Mouse (Mus musculus): ENCODE measurements around the gene Olfr547. TPM values are rescaled to one million over a fixed set of nuclear protein-coding genes. Genes with fewer than 3 reads are reported as not detected.

The Olfr547 gene
- not detected in 2 replicates for total RNA-seq (2014; fragmentation: Nextera tagmentation)
- not detected in 2 replicates for total RNA-seq (2017)

GRCm38 (mm10) chr7:102534449-102534848 lies at the start of gene Olfr547:
Gene Olfr547, plus strand, starts transcription at chr7:102534749.
- ATAC-seq (replicated peaks; ENCODE audit: poor library complexity, severe bottlenecking): no peak

GRCm38 (mm10) chr7:102484766-102485165 lies 49.8 kb upstream of the Olfr547 start:
- ATAC-seq (replicated peaks; ENCODE audit: poor library complexity, severe bottlenecking): peak; percentile 41

- no peak for ATAC-seq (replicated peaks; ENCODE audit: poor library complexity, severe bottlenecking)
Observed at GRCm38 (mm10) chr7:102486105-102486504, 48.4 kb upstream of the Olfr547 start.

GRCm38 (mm10) chr7:102488161-102488560 lies 46.4 kb upstream of the Olfr547 start, which contains the start of gene Olfr544:
Gene Olfr544, minus strand, starts transcription at chr7:102488313.
- no peak for ATAC-seq (replicated peaks; ENCODE audit: poor library complexity, severe bottlenecking)

- ATAC-seq (replicated peaks; ENCODE audit: poor library complexity, severe bottlenecking): peak; percentile 42
Observed at GRCm38 (mm10) chr7:102494416-102494815, 40.1 kb upstream of the Olfr547 start.

GRCm38 (mm10) chr7:102499473-102499872 lies 35.1 kb upstream of the Olfr547 start, which contains the start of gene Olfr545:
Gene Olfr545, minus strand, starts transcription at chr7:102499573.
- ATAC-seq (replicated peaks; ENCODE audit: poor library complexity, severe bottlenecking): no peak

- no peak for ATAC-seq (replicated peaks; ENCODE audit: poor library complexity, severe bottlenecking)
Observed at GRCm38 (mm10) chr7:102501986-102502385, 32.6 kb upstream of the Olfr547 start.

- peak; percentile 94 for ATAC-seq (replicated peaks; ENCODE audit: poor library complexity, severe bottlenecking)
Observed at GRCm38 (mm10) chr7:102506848-102507247, 27.7 kb upstream of the Olfr547 start.

GRCm38 (mm10) chr7:102508066-102508465 lies 26.5 kb upstream of the Olfr547 start:
- ATAC-seq (replicated peaks; ENCODE audit: poor library complexity, severe bottlenecking): no peak

GRCm38 (mm10) chr7:102508666-102509065 lies 25.9 kb upstream of the Olfr547 start:
- ATAC-seq (replicated peaks; ENCODE audit: poor library complexity, severe bottlenecking): no peak

GRCm38 (mm10) chr7:102509726-102510125 lies 24.8 kb upstream of the Olfr547 start:
- ATAC-seq (replicated peaks; ENCODE audit: poor library complexity, severe bottlenecking): no peak

- ATAC-seq (replicated peaks; ENCODE audit: poor library complexity, severe bottlenecking): peak; percentile 57
Observed at GRCm38 (mm10) chr7:102511927-102512326, 22.6 kb upstream of the Olfr547 start.

GRCm38 (mm10) chr7:102512814-102513435 lies 21.6 kb upstream of the Olfr547 start:
- peak; percentile 78 for ATAC-seq (replicated peaks; ENCODE audit: poor library complexity, severe bottlenecking)

- ATAC-seq (replicated peaks; ENCODE audit: poor library complexity, severe bottlenecking): peak; percentile 54
Observed at GRCm38 (mm10) chr7:102514144-102514543, 20.4 kb upstream of the Olfr547 start.

- ATAC-seq (replicated peaks; ENCODE audit: poor library complexity, severe bottlenecking): no peak
Observed at GRCm38 (mm10) chr7:102516261-102517050, 18.1 kb upstream of the Olfr547 start.

GRCm38 (mm10) chr7:102517051-102517335 lies 17.6 kb upstream of the Olfr547 start:
- no peak for ATAC-seq (replicated peaks; ENCODE audit: poor library complexity, severe bottlenecking)

- no peak for ATAC-seq (replicated peaks; ENCODE audit: poor library complexity, severe bottlenecking)
Observed at GRCm38 (mm10) chr7:102529052-102529451, 5.5 kb upstream of the Olfr547 start.

- ATAC-seq (replicated peaks; ENCODE audit: poor library complexity, severe bottlenecking): peak; percentile 42; the same call in 1 of the 2 replicates
Observed at GRCm38 (mm10) chr7:102540596-102540995, 6.0 kb downstream of the Olfr547 start, which contains the start of gene Olfr548-ps1. Gene Olfr548-ps1, plus strand, starts transcription at chr7:102540896.

- peak; percentile 44 for ATAC-seq (replicated peaks; ENCODE audit: poor library complexity, severe bottlenecking)
Observed at GRCm38 (mm10) chr7:102541251-102541650, 6.7 kb downstream of the Olfr547 start.

GRCm38 (mm10) chr7:102549570-102549969 lies 15.0 kb downstream of the Olfr547 start, which contains the start of gene Olfr549:
Gene Olfr549, plus strand, starts transcription at chr7:102549870.
- no peak for ATAC-seq (replicated peaks; ENCODE audit: poor library complexity, severe bottlenecking)

GRCm38 (mm10) chr7:102553279-102553678 lies 18.7 kb downstream of the Olfr547 start:
- ATAC-seq (replicated peaks; ENCODE audit: poor library complexity, severe bottlenecking): peak; percentile 35; the same call in 1 of the 2 replicates

Measured in granulocyte monocyte progenitor cell, adult 5-6 weeks (primary cell).